Mouse (Mus musculus) left cerebral cortex, postnatal 14 days (tissue): ENCODE data around the gene Dnah7c. TPM values are rescaled to one million over a fixed set of nuclear protein-coding genes. Genes with fewer than 3 reads are reported as not detected.

Source experiments
- DNase-seq, 2 experiments: peaks; one replicate each; pipeline ENCODE4 v3.0.0; 2021 to 2022; ENCODE audit warnings: low spot score in 2 of 2, mixed read lengths in 1 of 2
- intact Hi-C: fragments of 180-260 bp; cut with DNase I; formaldehyde crosslinking; loops from one replicate; pipeline ENCODE4 v1.15.1; 2025
- total RNA-seq, 2 experiments: library from RNA; stranded (reverse); gene quantifications; 2 replicates each; pipeline ENCODE4 v1.2.3; 2021

Dnah7c gene
- total RNA-seq, 2 experiments from 2014 or later = 0.42 to 0.93 TPM

GRCm38 (mm10) chr1:46849758-46850157, 424.4 kb downstream of the Dnah7c start:
- peak; percentile 80 to 94 for DNase-seq
- intact Hi-C loops = loop anchor here (5.0 to 10.0 kb wide), 2 partner anchors 78 to 415 kb away; no protein-coding TSS in a partner anchor

- intact Hi-C loops = loop anchor here (5.0 to 10.0 kb wide), 2 partner anchors 76 to 413 kb away; no protein-coding TSS in a partner anchor
- no peak for DNase-seq
These were observed 426.2 kb downstream of the Dnah7c start for GRCm38 (mm10) chr1:46851586-46851985.

GRCm38 (mm10) chr1:46852216-46852599, 426.8 kb downstream of the Dnah7c start:
- DNase-seq = no peak
- intact Hi-C loops = loop anchor here (2.0 to 10.0 kb wide), 3 partner anchors 75 to 413 kb away; no protein-coding TSS in a partner anchor

GRCm38 (mm10) chr1:46852600-46853272, 427.3 kb downstream of the Dnah7c start:
- intact Hi-C loops = loop anchor here (2.0 to 10.0 kb wide), 3 partner anchors 75 to 412 kb away; no protein-coding TSS in a partner anchor
- DNase-seq = peak; percentile 75 to 83

GRCm38 (mm10) chr1:46853317-46854035, 428.1 kb downstream of the Dnah7c start:
- peak; percentile 98 to 99 for DNase-seq
- intact Hi-C loops = loop anchor here (2.0 to 10.0 kb wide), 3 partner anchors 74 to 411 kb away; no protein-coding TSS in a partner anchor

GRCm38 (mm10) chr1:46854036-46854900, 428.9 kb downstream of the Dnah7c start:
- DNase-seq = peak in 1 of 2 experiments; percentile 91
- intact Hi-C loops = loop anchor here (5.0 to 10.0 kb wide), 2 partner anchors 73 to 411 kb away; no protein-coding TSS in a partner anchor

- DNase-seq = no peak
- intact Hi-C loops = loop anchor here (10.0 kb wide), 1 partner anchor 408 kb away; no protein-coding TSS in a partner anchor
These were observed 431.1 kb downstream of the Dnah7c start for GRCm38 (mm10) chr1:46856498-46856897.
